Mouse (Mus musculus): Measurements from ENCODE around the gene Dctn1. TPM values are rescaled to one million over a fixed set of nuclear protein-coding genes. Genes with fewer than 3 reads are reported as not detected.

Dctn1 gene
- polyA plus RNA-seq, 1 experiment: 394 TPM

DNA sequence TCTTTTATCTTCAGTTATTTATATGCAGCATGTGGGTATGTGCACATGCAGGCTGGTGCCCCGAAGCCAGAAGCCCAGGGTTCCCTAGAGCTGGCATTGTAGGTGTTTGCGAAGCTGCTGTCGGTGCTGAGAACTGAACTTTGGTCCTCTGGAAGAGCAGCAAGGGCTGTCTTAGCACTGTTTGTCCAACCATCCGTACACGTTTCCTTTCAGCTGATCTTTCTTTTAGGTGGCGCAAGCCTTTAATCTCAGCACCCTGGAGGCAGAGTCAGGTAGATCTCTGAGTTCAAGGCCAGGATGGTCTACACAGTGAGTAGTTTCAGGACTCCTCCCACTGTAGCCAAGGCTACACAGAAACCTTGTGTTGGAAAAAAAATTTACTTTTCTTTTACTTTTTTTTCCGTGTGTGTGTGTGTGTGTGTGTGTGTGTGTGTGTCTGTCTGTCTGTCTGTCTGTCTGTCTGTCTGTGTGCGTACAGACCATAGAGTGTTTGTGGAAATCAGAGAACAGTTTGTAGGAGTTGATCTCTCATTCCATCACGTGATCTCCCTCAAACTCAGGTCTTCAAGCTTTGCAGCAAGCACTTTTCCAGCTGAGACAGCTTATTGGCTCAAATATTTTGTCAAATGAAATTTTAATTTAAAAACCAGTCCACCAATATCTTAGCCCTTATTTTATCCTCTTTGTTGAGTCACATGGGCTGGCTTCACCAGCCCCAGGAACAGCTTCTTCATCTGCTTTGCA, 33.4 kb upstream of the Dctn1 start:
- Histone ChIP-seq H3K27ac (ENCODE audit: insufficient read depth, low read length) (no peak overlapping the region), H3K27me3 (ENCODE audit: control insufficient read depth, insufficient read depth, low read length) (no peaks in the 10 kb centered on the region; the same call in 1 of the 2 replicates), H3K4me1 (ENCODE audit: control insufficient read depth, insufficient read depth, low read length) (no peaks in the 10 kb centered on the region), H3K4me3 (replicated peaks; ENCODE audit: insufficient read depth, low read depth, low read length) (no peak overlapping the region)
- TF ChIP-seq POLR2A (IDR thresholded peaks at IDR 0.05; ENCODE audit: borderline replicate concordance, insufficient read depth, low read length) (no peak), CTCF (IDR thresholded peaks at IDR 0.05; ENCODE audit: borderline replicate concordance, insufficient read depth, low read depth, low read length) (no peak)
- DNase-seq: no peak
- 86% methylated on average over 9 of the region's 9 CpGs for WGBS

GRCm38 (mm10) chr6:83134226-83134625, 31.5 kb upstream of the Dctn1 start:
- WGBS: 58% methylated on average over 3 of the region's 3 CpGs
- Histone ChIP-seq H3K27me3 (ENCODE audit: control insufficient read depth, insufficient read depth, low read length) (no peaks in the 10 kb centered on the region; the same call in 1 of the 2 replicates), H3K4me3 (replicated peaks; ENCODE audit: insufficient read depth, low read depth, low read length) (no peak overlapping the region), H3K4me1 (ENCODE audit: control insufficient read depth, insufficient read depth, low read length) (no peaks in the 10 kb centered on the region), H3K27ac (ENCODE audit: insufficient read depth, low read length) (no peak overlapping the region)
- TF ChIP-seq CTCF (IDR thresholded peaks at IDR 0.05; ENCODE audit: borderline replicate concordance, insufficient read depth, low read depth, low read length) (no peak), POLR2A (IDR thresholded peaks at IDR 0.05; ENCODE audit: borderline replicate concordance, insufficient read depth, low read length) (no peak)
- no peak for DNase-seq

DNA sequence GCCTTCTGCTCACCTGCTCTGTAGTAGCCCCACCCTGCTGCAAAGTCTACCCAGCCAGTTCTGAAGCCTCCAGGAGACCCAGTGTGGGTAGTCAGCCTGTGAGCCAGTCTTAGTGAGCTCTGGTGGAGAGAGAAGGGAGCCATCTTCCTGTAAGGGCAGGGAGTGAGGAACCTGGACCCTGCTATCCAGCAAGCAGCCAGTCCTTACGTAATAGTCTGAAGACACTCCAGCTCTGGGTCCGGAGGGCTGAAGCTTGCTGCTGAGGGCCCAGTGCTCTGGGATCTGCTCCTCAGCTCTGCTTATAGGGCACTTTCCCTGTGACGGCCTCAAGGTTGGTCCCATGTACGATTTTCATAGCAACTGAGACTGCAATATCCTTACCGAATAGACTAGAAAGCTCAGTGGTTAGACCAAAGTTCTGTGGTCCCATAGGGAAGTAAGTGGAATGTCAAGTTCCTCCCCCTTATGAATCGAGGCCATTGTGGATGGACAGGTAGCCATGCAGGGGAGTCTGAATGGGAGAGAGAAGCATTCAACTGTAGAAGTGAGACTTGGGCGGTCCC, 30.7 kb upstream of the Dctn1 start, which contains the start of gene Rtkn:
TSS of gene Rtkn (plus strand) at position 513 of the 563 bp plus-strand sequence.
- 68% methylated on average over 7 of the region's 7 CpGs for WGBS
- Histone ChIP-seq H3K4me1 (ENCODE audit: control insufficient read depth, insufficient read depth, low read length) (no peaks in the 10 kb centered on the region), H3K4me3 (replicated peaks; ENCODE audit: insufficient read depth, low read depth, low read length) (no peak within 1 kb of the TSS), H3K27ac (ENCODE audit: insufficient read depth, low read length) (0 out of 2 replicates have a peak within 1 kb of the TSS, but pooled peaks have one; percentile 55), H3K27me3 (ENCODE audit: control insufficient read depth, insufficient read depth, low read length) (no peaks in the 10 kb centered on the region; the same call in 1 of the 2 replicates)
- TF ChIP-seq CTCF (IDR thresholded peaks at IDR 0.05; ENCODE audit: borderline replicate concordance, insufficient read depth, low read depth, low read length) (no peak), POLR2A (IDR thresholded peaks at IDR 0.05; ENCODE audit: borderline replicate concordance, insufficient read depth, low read length) (no peak)
- DNase-seq: no peak

DNA sequence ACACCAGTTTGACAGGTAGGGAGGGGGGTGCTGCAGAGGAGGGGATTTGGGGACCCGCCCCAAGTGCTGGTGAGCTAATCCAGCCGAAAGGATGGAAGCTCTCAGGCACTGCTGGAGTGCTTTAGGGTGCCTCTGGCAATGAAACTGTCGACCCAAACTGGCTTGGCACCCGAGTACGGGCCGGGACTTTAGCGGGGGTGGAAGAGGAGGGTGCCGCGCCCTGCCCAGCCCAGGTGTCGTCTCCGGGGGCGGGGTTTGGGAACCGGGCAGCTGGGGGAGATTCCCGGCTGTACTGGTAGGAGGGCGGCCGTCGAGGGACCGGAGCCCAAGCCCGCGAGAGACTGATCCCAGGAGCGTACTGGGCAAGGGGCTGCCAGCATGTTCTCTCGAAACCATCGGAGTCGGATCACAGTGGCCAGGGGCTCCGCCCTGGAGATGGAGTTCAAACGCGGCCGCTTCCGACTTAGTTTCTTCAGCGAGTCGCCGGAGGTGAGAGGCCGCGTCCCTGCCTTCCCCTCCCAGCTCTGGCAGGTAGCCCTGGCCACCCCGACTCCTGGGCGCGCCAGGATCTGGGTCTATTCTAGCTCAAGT, 30.1 kb upstream of the Dctn1 start:
- H3K27ac ChIP-seq (ENCODE audit: insufficient read depth, low read length): no peak overlapping the region
- H3K27me3 ChIP-seq (ENCODE audit: control insufficient read depth, insufficient read depth, low read length): no peaks in the 10 kb centered on the region; the same call in 1 of the 2 replicates
- WGBS: 9% methylated on average over 37 of the region's 37 CpGs
- TF ChIP-seq CTCF (IDR thresholded peaks at IDR 0.05; ENCODE audit: borderline replicate concordance, insufficient read depth, low read depth, low read length) (no peak), POLR2A (IDR thresholded peaks at IDR 0.05; ENCODE audit: borderline replicate concordance, insufficient read depth, low read length) (no peak)
- no peaks in the 10 kb centered on the region for H3K4me1 ChIP-seq (ENCODE audit: control insufficient read depth, insufficient read depth, low read length)
- H3K4me3 ChIP-seq (replicated peaks; ENCODE audit: insufficient read depth, low read depth, low read length): no peak overlapping the region
- DNase-seq: no peak

- peak overlapping the region; percentile 28 for H3K4me3 ChIP-seq (replicated peaks; ENCODE audit: insufficient read depth, low read depth, low read length)
- no peak for DNase-seq
- H3K27me3 ChIP-seq (ENCODE audit: control insufficient read depth, insufficient read depth, low read length): no peaks in the 10 kb centered on the region; the same call in 1 of the 2 replicates
- TF ChIP-seq CTCF (IDR thresholded peaks at IDR 0.05; ENCODE audit: borderline replicate concordance, insufficient read depth, low read depth, low read length) (no peak), POLR2A (IDR thresholded peaks at IDR 0.05; ENCODE audit: borderline replicate concordance, insufficient read depth, low read length) (no peak)
- H3K4me1 ChIP-seq (ENCODE audit: control insufficient read depth, insufficient read depth, low read length): no peaks in the 10 kb centered on the region
- 48% methylated on average over 5 of the region's 5 CpGs for whole genome bisulfite sequencing
- H3K27ac ChIP-seq (ENCODE audit: insufficient read depth, low read length): peak overlapping the region; percentile 55; the same call in 1 of the 2 replicates
Measured at GRCm38 (mm10) chr6:83136291-83136880, 29.3 kb upstream of the Dctn1 start.

DNA sequence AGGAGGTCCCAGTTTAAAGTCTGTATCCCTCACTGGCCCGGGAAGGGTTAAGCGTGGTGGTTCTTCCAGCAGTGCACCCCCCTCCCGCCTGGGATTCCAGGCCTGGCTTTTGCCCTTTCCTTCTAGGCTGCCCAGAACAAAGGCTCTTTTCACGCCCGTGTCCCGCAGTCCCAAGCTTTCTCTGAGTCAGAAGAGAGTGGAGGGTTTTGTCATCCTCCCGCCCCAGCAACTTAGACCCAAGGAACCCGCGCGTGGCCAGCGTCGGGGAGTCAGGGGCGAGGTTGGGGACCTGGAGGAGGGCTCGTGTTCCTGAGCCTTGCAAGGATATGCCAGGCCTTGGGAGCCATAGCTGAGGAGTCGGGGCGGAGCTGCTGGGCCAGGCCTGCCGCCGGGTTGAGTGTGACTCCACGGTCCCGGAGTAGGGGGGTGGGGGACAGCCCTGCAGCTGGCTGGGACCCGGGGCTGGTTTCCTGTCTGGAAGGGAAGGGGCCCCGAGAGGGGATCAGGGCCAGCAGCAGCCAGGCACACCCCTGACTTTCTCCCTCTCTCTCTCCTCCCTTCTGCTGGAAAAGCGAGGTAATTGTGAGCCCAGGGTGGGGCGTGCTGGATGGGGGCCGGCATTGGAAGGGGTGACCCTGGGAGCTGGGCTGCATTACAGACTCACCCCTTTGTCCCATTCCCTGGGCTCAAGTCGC, 28.7 kb upstream of the Dctn1 start:
- WGBS: 14% methylated on average over 24 of the region's 26 CpGs
- H3K27ac ChIP-seq (ENCODE audit: insufficient read depth, low read length): peak overlapping the region; percentile 55; the same call in 1 of the 2 replicates
- no peaks in the 10 kb centered on the region for H3K4me1 ChIP-seq (ENCODE audit: control insufficient read depth, insufficient read depth, low read length)
- no peak for DNase-seq
- TF ChIP-seq POLR2A (IDR thresholded peaks at IDR 0.05; ENCODE audit: borderline replicate concordance, insufficient read depth, low read length): no peak
- no peak for TF ChIP-seq CTCF (IDR thresholded peaks at IDR 0.05; ENCODE audit: borderline replicate concordance, insufficient read depth, low read depth, low read length)
- H3K4me3 ChIP-seq (replicated peaks; ENCODE audit: insufficient read depth, low read depth, low read length): peak overlapping the region; percentile 41
- H3K27me3 ChIP-seq (ENCODE audit: control insufficient read depth, insufficient read depth, low read length): no peaks in the 10 kb centered on the region; the same call in 1 of the 2 replicates

- Histone ChIP-seq H3K4me3 (replicated peaks; ENCODE audit: insufficient read depth, low read depth, low read length) (peak overlapping the region; percentile 41), H3K27me3 (ENCODE audit: control insufficient read depth, insufficient read depth, low read length) (no peaks in the 10 kb centered on the region; the same call in 1 of the 2 replicates), H3K27ac (ENCODE audit: insufficient read depth, low read length) (peak overlapping the region; percentile 51; the same call in 1 of the 2 replicates), H3K4me1 (ENCODE audit: control insufficient read depth, insufficient read depth, low read length) (no peaks in the 10 kb centered on the region)
- DNase-seq: peak in 1 of 2 experiments; percentile 58
- TF ChIP-seq CTCF (IDR thresholded peaks at IDR 0.05; ENCODE audit: borderline replicate concordance, insufficient read depth, low read depth, low read length) (no peak), POLR2A (IDR thresholded peaks at IDR 0.05; ENCODE audit: borderline replicate concordance, insufficient read depth, low read length) (no peak)
- WGBS: 4% methylated on average over 12 of the region's 12 CpGs
Measured at GRCm38 (mm10) chr6:83137576-83137950, 28.2 kb upstream of the Dctn1 start.
